Mouse (Mus musculus) G1E (cell line): ENCODE data around the gene Nudt8. TPM values are rescaled to one million over a fixed set of nuclear protein-coding genes. Genes with fewer than 3 reads are reported as not detected.
"Not testable (repeated sequence)": the region's sequence is repeated elsewhere in the genome, so short reads cannot be mapped to it uniquely, and the experiment has no call there.

ENCODE experiments used
- ATAC-seq: 2 replicates; pipeline ENCODE4 v1.8.0; 2016; ENCODE audit warnings: mild to moderate bottlenecking; ENCODE audit not compliant: insufficient number of reproducible peaks, poor library complexity, low FRiP score, severe bottlenecking; ENCODE audit errors: extremely low read depth
- DNase-seq: peaks from one replicate; pipeline ENCODE4 v3.0.0; 2012; ENCODE audit warnings: low spot score
- H3K27me3 ChIP-seq: 2 replicates; pipeline ENCODE4 v1.6.1; 2012; ENCODE audit warnings: mild to moderate bottlenecking, low read length, inconsistent platforms; ENCODE audit not compliant: insufficient read depth
- H3K36me3 ChIP-seq: replicated peaks from 2 replicates; pipeline ENCODE3; 2012; ENCODE audit warnings: mild to moderate bottlenecking, inconsistent platforms
- H3K4me1 ChIP-seq: 2 replicates; pipeline ENCODE4 v1.6.1; 2012; ENCODE audit warnings: low read depth, low read length, inconsistent platforms, mixed read lengths; ENCODE audit not compliant: insufficient read depth
- H3K4me3 ChIP-seq: 2 replicates; pipeline ENCODE4 v1.5.1; 2012; ENCODE audit warnings: low read depth, mild to moderate bottlenecking, inconsistent platforms, low read length, moderate library complexity, mixed read lengths
- H3K9me3 ChIP-seq: replicated peaks from 2 replicates; pipeline ENCODE4 v1.6.1; 2012; ENCODE audit warnings: inconsistent platforms
- CTCF ChIP-seq: IDR thresholded peaks from 2 replicates; pipeline ENCODE4 v1.5.1; 2012; ENCODE audit warnings: low read depth, low read length, inconsistent platforms, mixed read lengths
- GATA1 ChIP-seq: IDR thresholded peaks from 2 replicates; pipeline ENCODE4 v1.6.1; 2012; ENCODE audit warnings: borderline replicate concordance, low read length, inconsistent platforms, mixed read lengths
- GATA2 ChIP-seq: IDR thresholded peaks from 2 replicates; pipeline ENCODE4 v1.6.1; 2012; ENCODE audit warnings: low read depth, low read length, inconsistent platforms, borderline replicate concordance
- POLR2AphosphoS5 ChIP-seq: IDR thresholded peaks from 2 replicates; pipeline ENCODE4 v1.6.1; 2012; ENCODE audit warnings: low read depth, low read length, inconsistent platforms; ENCODE audit not compliant: insufficient replicate concordance
- TAL1 ChIP-seq: conservative IDR thresholded peaks from 2 replicates; pipeline ENCODE4 v1.6.1; 2012; ENCODE audit warnings: low read depth, low read length, inconsistent platforms, mixed read lengths
- polyA plus RNA-seq: library from polyadenylated mRNA; stranded (reverse); fragments of >175 nt; gene quantifications from 2 replicates; pipeline ENCODE4 v1.2.3, GENCODE M21; 2012
- total RNA-seq, 2 experiments: library from RNA; stranded (forward) in 1 of 2; stranded (reverse) in 1 of 2; fragments of 200-1000 nt in 1 of 2; fragments of >200 nt in 1 of 2; fragmentation: Nextera tagmentation in 1 of 2; gene quantifications; 2 replicates each; pipeline ENCODE4 v1.2.3; 2014 to 2017

The Nudt8 gene
- total RNA-seq (2014; fragmentation: Nextera tagmentation) (11.0 and 13.1 TPM in 2 replicates), total RNA-seq (2017) (11.7 and 19.5 TPM in 2 replicates), polyA plus RNA-seq (22.4 and 24.1 TPM in 2 replicates)

DNA sequence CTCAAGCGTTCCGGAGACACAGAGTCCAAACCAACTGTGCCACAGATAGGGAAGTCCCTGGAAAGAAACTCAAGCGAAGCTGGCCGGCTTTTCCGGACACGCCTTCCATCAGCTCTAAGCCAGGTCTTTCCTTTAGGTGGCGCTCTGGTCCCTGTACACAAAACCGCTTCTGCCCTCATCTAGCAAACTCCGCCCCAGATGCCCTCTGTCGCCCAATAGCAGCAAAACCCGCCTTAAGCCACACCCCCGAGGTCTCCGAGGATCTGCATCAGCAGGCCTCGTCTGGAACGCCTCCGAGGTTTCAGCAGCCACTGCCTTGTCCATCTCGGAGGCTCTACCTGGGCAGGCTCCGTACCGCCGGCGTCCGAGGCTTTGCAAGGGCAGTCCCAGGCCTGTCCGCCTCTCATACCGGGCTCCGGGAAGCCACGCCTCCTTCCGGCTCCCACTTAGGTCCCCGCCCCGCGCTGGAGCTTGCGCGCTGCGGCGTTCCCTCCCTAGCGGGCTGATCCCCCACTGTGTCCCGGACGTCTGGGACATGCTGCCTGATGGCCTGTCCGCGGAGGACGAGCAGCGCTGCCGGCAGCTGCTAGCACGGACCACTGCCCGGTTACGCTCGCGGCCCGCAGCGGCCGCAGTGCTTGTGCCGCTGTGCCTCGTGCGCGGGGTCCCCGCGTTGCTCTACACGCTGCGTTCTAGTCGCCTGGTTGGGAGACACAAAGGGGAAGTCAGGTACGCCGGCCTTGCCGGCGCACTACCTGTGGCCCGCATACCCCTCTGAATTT, at the start of gene Nudt8, which contains the start of gene Gm49405:
Gene Nudt8, plus strand, starts transcription at position 462 of the 782 bp plus-strand sequence.
Gene Gm49405, plus strand, starts transcription at position 508 of the 782 bp plus-strand sequence.
- TF ChIP-seq CTCF = peak; percentile 48
- no peak for TF ChIP-seq TAL1
- peak; percentile 84 for ATAC-seq
- peaks cover 32% of the 10 kb centered on the region for H3K4me1 ChIP-seq

DNA sequence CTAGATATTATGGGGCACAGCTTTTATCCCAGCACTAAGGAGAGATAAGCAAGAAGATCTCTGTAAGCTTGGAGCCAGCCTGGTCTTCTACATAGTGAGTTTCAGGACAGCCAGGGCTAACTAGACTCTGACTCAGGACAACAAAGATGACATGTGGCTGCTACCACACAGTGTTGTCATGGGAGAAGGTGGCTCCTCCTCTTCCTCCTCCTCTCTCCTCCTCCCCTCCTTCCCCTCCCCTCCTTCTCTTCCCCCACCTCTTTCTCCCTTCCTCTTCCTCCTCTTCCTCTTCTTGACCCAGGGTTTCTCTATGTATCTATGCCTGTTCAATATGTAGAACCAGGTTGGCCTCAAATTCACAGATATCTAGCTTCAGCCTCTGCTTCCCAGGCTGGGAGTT, 48.9 kb upstream of the Nudt8 start:
- ATAC-seq (no peak), DNase-seq (no peak)
- Histone ChIP-seq H3K27me3 (peaks cover 22% of the 10 kb centered on the region; the same call in 1 of the 2 replicates), H3K9me3 (no peaks in the 10 kb centered on the region), H3K4me3 (no peak overlapping the region), H3K36me3 (no peaks in the 10 kb centered on the region), H3K4me1 (peaks cover 3% of the 10 kb centered on the region; the same call in 1 of the 2 replicates)
- TF ChIP-seq GATA2 (no peak), GATA1 (no peak), CTCF (no peak), TAL1 (no peak), POLR2AphosphoS5 (no peak)

More for the DNA sequence above, at the start of gene Nudt8, which contains the start of gene Gm49405:
- H3K27me3 ChIP-seq = peaks cover 36% of the 10 kb centered on the region
- H3K9me3 ChIP-seq = no peaks in the 10 kb centered on the region
- peak within 1 kb of the TSS; percentile 90 for H3K4me3 ChIP-seq
- H3K36me3 ChIP-seq = peaks cover 39% of the 10 kb centered on the region
- peak; percentile 95 for DNase-seq

DNA sequence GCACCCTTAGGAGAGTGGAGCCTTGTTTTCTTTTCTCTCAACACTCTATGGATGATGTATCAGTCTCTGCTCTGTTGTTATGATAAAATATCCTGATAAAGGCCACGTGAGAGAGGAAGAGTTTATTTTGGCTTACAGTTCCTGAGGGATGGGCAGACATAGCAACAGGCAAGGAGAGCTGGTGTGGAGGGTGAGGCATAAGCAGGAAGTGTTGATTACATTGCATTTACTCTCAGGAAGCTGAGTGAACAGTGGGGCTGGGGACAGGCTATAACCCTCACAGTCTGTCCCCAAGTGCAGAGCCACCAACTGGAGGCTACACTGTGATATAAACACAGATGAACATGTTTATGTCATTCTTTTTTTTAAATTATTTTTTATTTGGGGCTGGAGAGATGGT, 48.3 kb upstream of the Nudt8 start:
- H3K4me3 ChIP-seq = no peak overlapping the region
- TF ChIP-seq POLR2AphosphoS5 = no peak
- no peak for TF ChIP-seq CTCF
- TF ChIP-seq GATA1 = no peak
- no peak for TF ChIP-seq TAL1
- no peak for TF ChIP-seq GATA2
- H3K36me3 ChIP-seq = no peaks in the 10 kb centered on the region
- peaks cover 22% of the 10 kb centered on the region; the same call in 1 of the 2 replicates for H3K27me3 ChIP-seq
- H3K9me3 ChIP-seq = no peaks in the 10 kb centered on the region
- DNase-seq = no peak
- no peak for ATAC-seq
- no peaks in the 10 kb centered on the region; the same call in 1 of the 2 replicates for H3K4me1 ChIP-seq

DNA sequence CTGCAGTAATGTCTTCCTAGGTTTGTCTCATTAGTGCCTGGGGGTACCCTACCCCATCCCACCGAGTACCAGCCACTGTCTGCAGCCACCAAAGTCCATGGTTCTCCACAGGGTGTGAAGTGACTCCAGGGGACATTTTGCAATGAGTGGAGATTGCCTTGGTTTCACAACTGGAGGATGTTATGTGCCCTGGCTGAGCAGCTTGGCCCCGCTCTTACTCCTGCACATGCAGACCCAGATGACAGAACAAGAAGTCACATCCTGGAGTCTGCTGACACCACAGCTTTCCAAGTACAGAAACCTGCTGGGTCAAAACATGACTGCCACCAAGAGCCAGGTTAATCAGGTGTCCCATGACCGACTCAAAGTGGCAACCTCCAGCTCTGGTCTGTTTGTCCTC, 45.3 kb upstream of the Nudt8 start:
- DNase-seq (no peak), ATAC-seq (no peak)
- TF ChIP-seq POLR2AphosphoS5 = no peak
- TF ChIP-seq GATA2 = no peak
- no peak for TF ChIP-seq CTCF
- TF ChIP-seq GATA1 = no peak
- TF ChIP-seq TAL1 = no peak
- H3K4me3 ChIP-seq = no peak overlapping the region
- peaks cover 23% of the 10 kb centered on the region; the same call in 1 of the 2 replicates for H3K27me3 ChIP-seq
- H3K4me1 ChIP-seq = no peaks in the 10 kb centered on the region; the same call in 1 of the 2 replicates
- no peaks in the 10 kb centered on the region for H3K9me3 ChIP-seq
- H3K36me3 ChIP-seq = no peaks in the 10 kb centered on the region

DNA sequence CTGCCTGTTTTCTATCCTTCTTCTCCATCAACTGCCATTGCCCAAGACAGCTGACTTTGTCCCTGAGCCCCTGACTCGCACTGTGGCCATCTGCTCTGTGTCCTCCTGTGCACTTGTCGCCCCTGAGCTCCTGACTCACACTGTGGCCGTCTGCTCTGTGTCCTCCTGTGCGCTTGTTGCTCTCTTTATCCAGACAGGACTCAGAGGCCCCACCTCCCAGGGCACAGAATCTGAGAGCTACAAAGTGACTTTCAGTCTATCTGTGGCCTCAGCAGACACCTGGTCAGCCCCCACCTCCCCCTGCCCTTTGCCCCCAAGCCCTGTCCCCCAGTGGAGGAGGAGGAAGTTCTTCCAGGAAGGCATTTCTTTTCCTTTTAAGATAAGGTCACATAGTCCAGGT, 44.6 kb upstream of the Nudt8 start:
- DNase-seq (no peak), ATAC-seq (no peak)
- Histone ChIP-seq H3K27me3 (peaks cover 19% of the 10 kb centered on the region; the same call in 1 of the 2 replicates), H3K4me1 (no peaks in the 10 kb centered on the region), H3K9me3 (no peaks in the 10 kb centered on the region; the same call in 1 of the 2 replicates), H3K36me3 (no peaks in the 10 kb centered on the region), H3K4me3 (no peak overlapping the region)
- TF ChIP-seq GATA2 (no peak), GATA1 (no peak), CTCF (no peak), TAL1 (no peak), POLR2AphosphoS5 (no peak)

DNA sequence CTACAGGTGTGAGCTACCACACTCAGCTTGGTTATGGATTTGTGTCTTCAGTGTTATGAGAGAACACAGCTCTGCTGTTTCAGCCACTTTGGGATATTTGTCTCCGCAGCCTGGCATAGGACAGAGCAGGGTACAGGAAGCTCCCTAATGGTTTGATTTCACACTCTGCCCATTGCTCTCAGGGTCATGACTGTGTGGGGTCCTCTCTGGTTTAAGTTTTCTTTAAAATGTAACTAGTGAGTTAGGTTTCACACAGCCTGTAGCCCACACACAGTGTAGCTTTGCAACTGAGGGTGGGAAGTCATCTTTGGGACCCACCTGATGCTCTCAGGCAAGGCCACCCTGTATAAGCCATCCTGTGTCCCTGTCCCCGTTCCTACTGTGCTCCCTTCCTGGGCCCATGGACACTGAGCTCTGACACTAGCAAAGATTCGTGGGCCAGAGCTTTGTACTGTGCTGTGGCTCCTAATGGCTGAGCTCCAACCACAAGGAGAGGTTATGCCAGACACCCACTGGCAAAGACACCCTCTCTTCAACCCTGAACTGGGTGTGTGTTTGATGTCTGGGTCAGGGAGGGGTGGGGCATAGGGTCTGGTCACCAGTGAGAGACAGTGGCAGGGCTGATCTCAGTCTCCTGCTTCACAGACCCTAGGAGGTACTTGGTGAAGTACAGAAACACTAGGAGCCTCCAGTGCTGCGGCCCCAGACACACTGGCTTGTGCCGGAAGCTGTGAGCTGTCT, 42.9 kb upstream of the Nudt8 start:
- ATAC-seq = not testable (repeated sequence)

More for the DNA sequence above, 42.9 kb upstream of the Nudt8 start:
- H3K4me3 ChIP-seq, H3K36me3 ChIP-seq, DNase-seq, H3K9me3 ChIP-seq, H3K4me1 ChIP-seq: not testable (repeated sequence)
- peaks cover 22% of the 10 kb centered on the region; the same call in 1 of the 2 replicates for H3K27me3 ChIP-seq
